Mouse (Mus musculus) intestine, embryonic 16.5 days (tissue): ENCODE results near the gene Scn8a. TPM values are rescaled to one million over a fixed set of nuclear protein-coding genes. Genes with fewer than 3 reads are reported as not detected.

Source experiments
- ATAC-seq: fragments of 200-750 bp; cut with Nextera tagmentation; 2 replicates; pipeline ENCODE4 v1.8.0; 2017; ENCODE audit warnings: moderate TSS enrichment, moderate library complexity
- H3K27ac ChIP-seq: fragments of 300-500 bp; sonication (generic); 2 replicates; pipeline ENCODE4 v1.5.1; 2014; ENCODE audit warnings: mild to moderate bottlenecking, low read length
- H3K27me3 ChIP-seq: fragments of 300-500 bp; sonication (generic); replicated peaks from 2 replicates; pipeline ENCODE4 v1.6.1; 2014; ENCODE audit warnings: low read length, control low read depth, mixed read lengths; ENCODE audit not compliant: control insufficient read depth, insufficient read depth
- H3K36me3 ChIP-seq: fragments of 300-500 bp; sonication (generic); 2 replicates; pipeline ENCODE4 v1.6.1; 2014; ENCODE audit warnings: low read length, control low read depth; ENCODE audit not compliant: control insufficient read depth, insufficient read depth
- H3K4me1 ChIP-seq: fragments of 300-500 bp; sonication (generic); 2 replicates; pipeline ENCODE4 v1.6.1; 2014; ENCODE audit warnings: low read length, control low read depth, mixed read lengths; ENCODE audit not compliant: control insufficient read depth, insufficient read depth
- H3K4me2 ChIP-seq: fragments of 300-500 bp; sonication (generic); 2 replicates; pipeline ENCODE4 v1.6.1; 2014; ENCODE audit warnings: low read depth, low read length, control low read depth
- H3K4me3 ChIP-seq: fragments of 300-500 bp; sonication (generic); 2 replicates; pipeline ENCODE4 v1.5.1; 2014; ENCODE audit warnings: mild to moderate bottlenecking, low read length
- H3K9ac ChIP-seq: fragments of 300-500 bp; sonication (generic); 2 replicates; pipeline ENCODE4 v1.6.1; 2014; ENCODE audit warnings: low read depth, low read length
- H3K9me3 ChIP-seq: fragments of 300-500 bp; sonication (generic); 2 replicates; pipeline ENCODE4 v1.6.1; 2016; ENCODE audit warnings: low read length, control low read depth; ENCODE audit not compliant: control insufficient read depth
- WGBS: fragments of 180-500 bp; shearing (Covaris S2); extraction: QIAGEN DNeasy Blood & Tissue Kit; methylation state at CpG from one replicate; pipeline ENCODE4 v1.1.7; 2014; 5-methylcytosine and 5-hydroxymethylcytosine counted together
- polyA plus RNA-seq: library from polyadenylated mRNA; unstranded; fragments of >200 nt; fragmentation: Nextera tagmentation; extraction: Ambion mirVana; gene quantifications from 2 replicates; pipeline ENCODE4 v1.2.1, GENCODE M21; 2015

Gene Scn8a
- polyA plus RNA-seq, 1 experiment from 2014 or later = 0.95 TPM

DNA sequence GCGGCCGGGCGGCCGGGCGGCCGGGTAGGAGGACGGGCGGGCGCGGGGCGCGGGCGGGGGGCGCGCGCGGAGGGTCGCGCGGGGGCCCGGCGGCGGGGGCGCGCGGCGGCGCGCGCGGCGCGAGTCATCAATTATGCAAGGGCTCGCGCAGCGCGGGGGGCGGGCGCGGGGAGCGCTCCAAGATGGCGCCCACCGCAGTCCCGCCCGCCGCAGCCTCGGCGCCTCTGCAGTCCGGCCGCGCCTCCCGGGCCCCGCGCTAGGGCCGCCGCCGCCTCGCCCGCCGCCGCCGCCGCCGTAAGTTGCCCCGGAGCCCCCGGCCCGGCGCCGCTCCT, 1.1 kb downstream of the Scn8a start:
- Histone ChIP-seq H3K4me1 (peaks cover 11% of the 10 kb centered on the region), H3K9me3 (0 out of 2 replicates have a peak, but pooled peaks cover under 1% of the 10 kb centered on the region), H3K27ac (no peak overlapping the region), H3K9ac (peak overlapping the region; percentile 69), H3K4me2 (peak overlapping the region; percentile 95), H3K36me3 (no peaks in the 10 kb centered on the region), H3K27me3 (peaks cover 49% of the 10 kb centered on the region), H3K4me3 (peak overlapping the region; percentile 67)
- WGBS = under 1% methylated on average over 20 of the region's 69 CpGs
- ATAC-seq = peak; percentile 67

- Histone ChIP-seq H3K4me1 (peaks cover 11% of the 10 kb centered on the region), H3K4me3 (peak overlapping the region; percentile 67), H3K4me2 (peak overlapping the region; percentile 95), H3K36me3 (no peaks in the 10 kb centered on the region), H3K27ac (no peak overlapping the region), H3K9ac (peak overlapping the region; percentile 69), H3K9me3 (no peaks in the 10 kb centered on the region), H3K27me3 (peaks cover 49% of the 10 kb centered on the region)
- peak; percentile 33; the same call in 1 of the 2 replicates for ATAC-seq
- under 1% methylated on average over 53 of the region's 53 CpGs for WGBS
These were observed 1.7 kb downstream of the Scn8a start for GRCm38 (mm10) chr15:100871107-100872011.

DNA sequence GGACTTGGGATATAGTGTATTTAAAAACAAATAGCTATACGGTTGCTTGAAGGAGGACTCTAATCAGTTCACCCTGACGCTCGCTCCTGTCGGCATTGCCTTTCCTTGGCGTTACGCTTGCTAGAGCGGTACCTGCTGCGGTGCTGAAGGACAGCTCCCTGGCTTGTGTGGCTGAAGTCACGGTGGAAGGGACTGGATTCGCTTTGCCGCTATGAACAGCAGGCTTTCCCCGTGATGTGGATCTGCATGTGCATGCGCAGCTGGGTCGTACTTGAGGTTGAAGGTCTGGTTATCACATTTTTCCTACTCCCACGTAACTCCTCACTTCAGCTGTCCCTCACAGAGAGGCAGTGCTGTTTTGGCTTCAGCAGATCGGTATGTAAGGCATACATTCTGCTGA, 3.5 kb downstream of the Scn8a start:
- 0 out of 2 replicates have a peak, but pooled peaks have one; percentile 57 for ATAC-seq
- Histone ChIP-seq H3K9me3 (no peaks in the 10 kb centered on the region), H3K4me3 (no peak overlapping the region), H3K4me2 (no peak overlapping the region), H3K36me3 (no peaks in the 10 kb centered on the region), H3K27ac (no peak overlapping the region), H3K9ac (no peak overlapping the region), H3K4me1 (peaks cover 11% of the 10 kb centered on the region), H3K27me3 (peaks cover 48% of the 10 kb centered on the region)
- WGBS = 3% methylated on average over 16 of the region's 16 CpGs

- 65% methylated on average over 15 of the region's 15 CpGs for WGBS
These were observed 9.4 kb downstream of the Scn8a start for GRCm38 (mm10) chr15:100879073-100879472.

DNA sequence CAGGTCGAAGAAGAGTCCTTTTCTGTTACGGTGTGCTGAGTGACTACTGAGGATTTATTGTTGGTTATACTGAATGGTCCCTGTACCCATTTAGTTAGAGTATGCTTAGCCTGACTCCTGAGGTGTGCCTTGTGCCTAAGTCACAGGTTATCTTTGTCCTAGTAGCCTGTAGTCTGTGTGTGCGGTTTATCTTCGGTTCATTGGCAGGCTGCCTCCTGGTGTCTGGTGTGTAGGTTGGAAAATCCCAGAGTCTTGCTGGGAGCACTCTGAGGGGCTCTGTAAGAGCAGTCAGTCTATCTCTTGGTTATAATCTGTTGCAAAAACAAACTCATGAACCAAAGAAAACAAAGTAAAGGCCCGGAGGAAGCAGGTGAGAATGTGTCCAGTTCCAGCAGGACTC, 11.7 kb downstream of the Scn8a start:
- Histone ChIP-seq H3K36me3 (no peaks in the 10 kb centered on the region), H3K4me2 (no peak overlapping the region), H3K27me3 (no peaks in the 10 kb centered on the region), H3K9ac (no peak overlapping the region), H3K4me3 (no peak overlapping the region), H3K27ac (no peak overlapping the region), H3K9me3 (0 out of 2 replicates have a peak, but pooled peaks cover under 1% of the 10 kb centered on the region), H3K4me1 (no peaks in the 10 kb centered on the region)
- no peak for ATAC-seq
- WGBS = 79% methylated on average over 5 of the region's 5 CpGs

More at GRCm38 (mm10) chr15:100879073-100879472, 9.4 kb downstream of the Scn8a start:
- H3K4me3 ChIP-seq = no peak overlapping the region
- H3K36me3 ChIP-seq = no peaks in the 10 kb centered on the region
- no peak overlapping the region for H3K27ac ChIP-seq
- H3K4me1 ChIP-seq = no peaks in the 10 kb centered on the region
- H3K9me3 ChIP-seq = no peaks in the 10 kb centered on the region
- H3K9ac ChIP-seq = no peak overlapping the region
- H3K27me3 ChIP-seq = 0 out of 2 replicates have a peak, but pooled peaks cover 6% of the 10 kb centered on the region
- ATAC-seq = no peak
- H3K4me2 ChIP-seq = no peak overlapping the region

GRCm38 (mm10) chr15:100884481-100884880, 14.8 kb downstream of the Scn8a start:
- Histone ChIP-seq H3K27ac (no peak overlapping the region), H3K4me1 (no peaks in the 10 kb centered on the region), H3K4me2 (no peak overlapping the region), H3K4me3 (no peak overlapping the region), H3K36me3 (no peaks in the 10 kb centered on the region), H3K9ac (no peak overlapping the region), H3K27me3 (no peaks in the 10 kb centered on the region), H3K9me3 (0 out of 2 replicates have a peak, but pooled peaks cover 4% of the 10 kb centered on the region)
- 91% methylated on average over 6 of the region's 6 CpGs for WGBS
- no peak for ATAC-seq

DNA sequence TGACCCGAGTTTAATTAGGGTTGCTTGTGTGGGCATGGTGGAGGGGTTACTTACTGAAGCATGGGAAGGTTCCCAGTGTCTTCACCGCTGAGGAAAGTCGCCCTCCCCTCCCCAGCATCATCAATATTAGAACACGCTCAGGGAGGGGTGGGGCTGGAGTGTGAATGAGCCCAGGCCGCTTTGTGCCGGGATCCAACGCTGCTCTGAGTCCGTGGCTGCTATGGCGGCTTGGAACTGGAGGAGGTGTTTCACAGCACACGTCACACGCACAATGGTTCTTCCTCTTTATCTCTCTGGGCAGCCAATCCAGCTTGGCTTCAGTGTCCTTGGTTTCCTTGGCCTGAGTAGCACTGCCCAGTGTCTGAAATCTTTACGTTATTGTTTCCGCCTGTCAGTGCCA, 22.3 kb downstream of the Scn8a start:
- 67% methylated on average over 13 of the region's 13 CpGs for WGBS
- Histone ChIP-seq H3K27ac (no peak overlapping the region), H3K4me1 (no peaks in the 10 kb centered on the region), H3K9ac (no peak overlapping the region), H3K9me3 (no peaks in the 10 kb centered on the region), H3K36me3 (no peaks in the 10 kb centered on the region), H3K27me3 (no peaks in the 10 kb centered on the region), H3K4me2 (no peak overlapping the region), H3K4me3 (no peak overlapping the region)
- no peak for ATAC-seq

DNA sequence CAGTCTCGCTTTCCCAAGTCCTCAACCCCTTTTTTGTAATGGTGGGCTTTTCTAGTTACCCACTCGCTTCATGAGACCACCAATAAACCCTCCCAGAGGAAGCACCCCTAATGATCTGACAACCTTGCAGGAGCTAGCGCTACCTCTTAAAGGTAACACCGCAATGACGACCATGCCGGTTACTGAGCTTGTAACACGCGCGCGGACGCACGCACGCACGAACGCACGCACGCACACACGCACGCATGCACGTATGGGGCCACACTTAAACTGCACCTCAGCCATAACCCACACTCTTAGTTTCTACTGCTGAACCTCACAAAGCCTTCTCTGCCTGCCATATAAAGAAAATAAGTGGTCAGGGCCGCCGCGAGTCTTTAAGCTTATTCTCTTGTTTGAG, 26.8 kb downstream of the Scn8a start:
- WGBS = 97% methylated on average over 23 of the region's 23 CpGs

DNA sequence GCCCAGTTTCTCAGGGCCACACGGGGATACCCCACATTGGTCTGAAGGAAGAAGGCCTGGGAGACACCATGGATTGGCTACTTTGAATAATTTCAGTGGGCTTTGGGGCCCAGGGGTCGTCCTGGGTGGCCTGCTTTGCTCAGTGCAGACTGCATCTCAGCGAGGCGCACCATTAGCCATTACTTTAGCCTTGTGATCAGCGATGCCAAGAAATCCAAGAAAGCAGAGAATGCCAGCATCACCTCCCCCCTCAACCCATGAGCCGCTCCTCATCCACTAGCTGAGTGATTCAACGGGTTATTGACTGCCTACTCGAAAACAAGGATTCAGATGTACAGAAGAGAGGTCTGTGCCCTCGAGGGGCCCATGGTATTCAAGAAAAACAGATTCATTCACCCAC, 34.2 kb downstream of the Scn8a start:
- Histone ChIP-seq H3K27ac (no peak overlapping the region), H3K36me3 (no peaks in the 10 kb centered on the region), H3K9me3 (no peaks in the 10 kb centered on the region), H3K4me2 (no peak overlapping the region), H3K27me3 (no peaks in the 10 kb centered on the region), H3K4me1 (no peaks in the 10 kb centered on the region), H3K4me3 (no peak overlapping the region), H3K9ac (no peak overlapping the region)
- ATAC-seq = no peak
- WGBS = 79% methylated on average over 9 of the region's 9 CpGs

More for the DNA sequence above, 26.8 kb downstream of the Scn8a start:
- no peak for ATAC-seq
- no peak overlapping the region for H3K4me2 ChIP-seq
- no peaks in the 10 kb centered on the region for H3K9me3 ChIP-seq
- H3K4me1 ChIP-seq = no peaks in the 10 kb centered on the region
- no peak overlapping the region for H3K27ac ChIP-seq
- H3K27me3 ChIP-seq = no peaks in the 10 kb centered on the region
- no peaks in the 10 kb centered on the region for H3K36me3 ChIP-seq
- H3K4me3 ChIP-seq = no peak overlapping the region
- H3K9ac ChIP-seq = no peak overlapping the region
